Mouse (Mus musculus): ENCODE measurements at regions not wholly inside any gene's neighbourhood (a gene's known extent, or its start where the extent isn't known, plus 50 kb on each side); places are given as distances from the start of the nearest gene placed in this dataset.

DNA sequence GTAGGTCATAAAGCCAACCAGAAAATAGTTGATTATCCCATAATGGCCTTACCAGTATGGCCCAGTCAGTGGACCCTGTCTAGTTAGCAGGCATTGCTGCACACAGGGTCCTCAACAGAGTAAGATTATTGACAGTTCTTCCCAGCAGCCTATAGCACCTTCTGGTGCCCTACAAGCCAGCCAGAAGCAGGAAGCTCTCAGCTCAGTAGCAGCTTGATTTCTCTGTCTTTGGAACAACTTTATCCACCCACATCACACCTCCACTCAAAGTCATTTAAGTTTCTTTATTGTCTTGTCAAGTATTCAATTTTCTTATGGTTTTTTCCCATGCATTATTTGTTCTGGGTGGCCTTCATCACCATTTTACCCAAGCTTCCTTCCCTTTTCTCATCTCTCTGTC lies 108.8 kb upstream of the Adra1d start:
- TF ChIP-seq CTCF (IDR thresholded peaks at IDR 0.05; ENCODE audit: low read depth, low read length) (no peak), POLR2A (IDR thresholded peaks at IDR 0.05; ENCODE audit: insufficient read depth, low read length) (no peak)
